ENCODE assay signal across 9 mouse cellular contexts in the genomic region with DNA sequence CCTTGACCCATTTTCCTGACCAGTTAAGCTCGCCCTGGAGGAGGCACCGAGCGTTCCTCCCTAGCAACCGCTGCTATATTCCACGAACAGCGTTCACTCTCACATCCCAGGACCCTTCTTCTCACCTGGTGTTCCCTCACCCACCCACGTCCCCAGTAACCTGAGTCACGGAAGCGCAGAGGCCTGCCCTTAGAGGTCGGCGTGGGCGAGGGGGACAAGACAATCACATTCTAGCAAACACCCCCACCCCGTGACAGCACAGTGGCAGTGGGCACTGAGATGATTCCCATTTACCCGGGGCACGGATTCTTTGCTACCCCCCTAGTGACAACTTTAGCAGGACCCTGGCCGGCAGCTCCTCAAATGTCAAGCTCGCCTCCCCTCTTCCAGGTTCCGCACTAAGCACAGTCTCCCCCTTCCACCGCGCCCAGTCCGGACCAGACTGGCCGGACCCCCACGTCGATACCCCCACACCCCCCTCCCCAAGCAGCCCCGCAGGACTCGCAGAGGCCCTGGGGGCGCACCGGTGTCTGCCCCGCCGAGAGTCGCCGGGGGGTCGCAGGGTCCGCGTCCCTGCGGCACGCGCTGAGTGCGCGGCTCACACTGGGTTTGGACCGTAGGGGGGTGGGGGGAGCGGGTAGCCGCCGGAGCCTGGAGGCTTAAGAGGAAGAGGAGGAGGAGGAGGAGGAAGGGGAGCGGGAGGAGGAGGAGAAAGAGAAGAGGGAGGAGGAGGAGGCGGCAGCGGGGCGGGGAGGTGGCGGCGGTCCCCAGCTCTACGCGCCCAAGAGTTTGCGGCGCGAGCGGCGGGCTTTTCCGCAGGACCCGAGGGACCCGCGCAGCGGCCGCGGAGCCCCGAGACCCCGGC. TPM values are rescaled to one million over a fixed set of nuclear protein-coding genes. Genes with fewer than 3 reads are reported as not detected.
A peak's percentile ranks its signal among the peaks of the same experiment; 100 is the strongest.
DNase-seq lines count a peak whose midpoint lies in the region; ATAC-seq and TF ChIP-seq lines count a peak whose summit lies in the region.
"Had no signal": no experiment of that assay in that cellular context is flagged by ENCODE, and none has a peak within 500 bp of the region (broad histone marks: within the 10 kb centered on the region; RNA-seq: fewer than 3 reads in every experiment).

TSS of gene Npas2 (plus strand) at position 735 of the 865 bp plus-strand sequence.

- no peak within 1 kb of the TSS for H3K27ac ChIP-seq in ES-E14 (ENCODE audit: insufficient read depth, low read depth, low read length, poor library complexity, severe bottlenecking)
- H3K27ac ChIP-seq in forebrain, embryonic 10.5 days = peak within 1 kb of the TSS; percentile 74
- no peak within 1 kb of the TSS for H3K27ac ChIP-seq in intestine, embryonic 14.5 days (ENCODE audit: low read depth)
- no peak within 1 kb of the TSS for H3K27ac ChIP-seq in liver, embryonic 14.5 days

- TF ChIP-seq CTCF in liver, embryonic 14.5 days (IDR thresholded peaks at IDR 0.05; ENCODE audit: low read depth) = no peak

- WGBS in forebrain, embryonic 10.5 days = under 1% methylated on average over 50 of the region's 66 CpGs
- under 1% methylated on average over 55 of the region's 66 CpGs for WGBS in intestine, embryonic 14.5 days
- WGBS in liver, embryonic 14.5 days (ENCODE audit: insufficient replicate concordance) = under 1% methylated on average over 64 of the region's 66 CpGs

- ATAC-seq in frontal cortex, adult (ENCODE audit: low TSS enrichment) = peak; percentile 2; the same call in 1 of the 2 replicates
- 0 out of 2 replicates have a peak, but pooled peaks have one; percentile 41 for ATAC-seq in intestine, embryonic 14.5 days (replicated peaks; ENCODE audit: low FRiP score, low TSS enrichment, low read depth)
- no peak for ATAC-seq in liver, embryonic 14.5 days (ENCODE audit: insufficient read depth)

- no peaks in the 10 kb centered on the region for H3K9me3 ChIP-seq in ES-E14 (ENCODE audit: control insufficient read depth, insufficient read depth, low read depth, low read length)
- peaks cover 4% of the 10 kb centered on the region for H3K9me3 ChIP-seq in forebrain, embryonic 10.5 days
- no peaks in the 10 kb centered on the region for H3K9me3 ChIP-seq in intestine, embryonic 14.5 days (ENCODE audit: control insufficient read depth, low read length)
- no peaks in the 10 kb centered on the region for H3K9me3 ChIP-seq in liver, embryonic 14.5 days (ENCODE audit: control insufficient read depth, low read length)

- DNase-seq in frontal cortex, postnatal 10 days (ENCODE audit: low spot score in 2 of 2) = no peak
- no peak for DNase-seq in ES-E14 (ENCODE audit: low read depth, low spot score)
- DNase-seq in forebrain, embryonic 10.5 days (ENCODE audit: extremely low spot score, low spot score) = peak; percentile 32
- peak; percentile 69 for DNase-seq in intestine, embryonic 14.5 days (ENCODE audit: low spot score)
- DNase-seq in liver, embryonic 14.5 days (ENCODE audit: low read depth in 3 of 3, low spot score in 3 of 3) = no peak
- DNase-seq in right cerebral cortex, adult 18-20 months = peak; percentile 55
- DNase-seq in frontal cortex, postnatal 36 days (ENCODE audit: low spot score in 2 of 2) = no peak

- TF ChIP-seq EP300 in liver, embryonic 14.5 days (IDR thresholded peaks at IDR 0.05; ENCODE audit: low read depth) = no peak

- H3K4me2 ChIP-seq in intestine, embryonic 14.5 days (ENCODE audit: low read length) = peak within 1 kb of the TSS; percentile 100
- H3K4me2 ChIP-seq in liver, embryonic 14.5 days (ENCODE audit: low read depth) = peak within 1 kb of the TSS; percentile 64

- peaks cover 68% of the 10 kb centered on the region for H3K27me3 ChIP-seq in forebrain, embryonic 10.5 days (ENCODE audit: poor library complexity, severe bottlenecking)
- H3K27me3 ChIP-seq in intestine, embryonic 14.5 days (replicated peaks; ENCODE audit: control insufficient read depth, insufficient read depth, low read length) = peaks cover 42% of the 10 kb centered on the region
- H3K27me3 ChIP-seq in liver, embryonic 14.5 days (ENCODE audit: control insufficient read depth, insufficient read depth, low read length) = peaks cover 38% of the 10 kb centered on the region
- H3K27me3 ChIP-seq: Patski had no signal

- no peaks in the 10 kb centered on the region for H3K36me3 ChIP-seq in ES-E14 (ENCODE audit: control insufficient read depth, insufficient read depth, low read length, poor library complexity, severe bottlenecking)
- no peaks in the 10 kb centered on the region for H3K36me3 ChIP-seq in forebrain, embryonic 10.5 days (replicated peaks)
- H3K36me3 ChIP-seq in intestine, embryonic 14.5 days (ENCODE audit: control insufficient read depth, insufficient read depth, low read length) = no peaks in the 10 kb centered on the region
- no peaks in the 10 kb centered on the region for H3K36me3 ChIP-seq in liver, embryonic 14.5 days (replicated peaks; ENCODE audit: control insufficient read depth, insufficient read depth, low read depth)

- in situ Hi-C loops in ES-E14 (cut with MboI; ENCODE audit: low sequenced_read_pairs in 2 of 2, unreplicated experiment in 2 of 2) = loop anchor here in 1 of 2 experiments (25.0 kb wide), 1 partner anchor 181 kb away; no protein-coding TSS in a partner anchor

- H3K4me1 ChIP-seq in ES-E14 (ENCODE audit: control insufficient read depth in 2 of 2, insufficient read depth in 2 of 2, low read length in 2 of 2, poor library complexity in 1 of 2) = peaks cover 0 to 6% of the 10 kb centered on the region in 2 experiments; a peak in 1 of 4 replicates
- H3K4me1 ChIP-seq in forebrain, embryonic 10.5 days = peaks cover 34% of the 10 kb centered on the region
- H3K4me1 ChIP-seq in intestine, embryonic 14.5 days (replicated peaks; ENCODE audit: control insufficient read depth, insufficient read depth, low read length) = peaks cover 5% of the 10 kb centered on the region; the same call in 1 of the 2 replicates
- H3K4me1 ChIP-seq in liver, embryonic 14.5 days (replicated peaks; ENCODE audit: control insufficient read depth in 2 of 2, insufficient read depth in 2 of 2, low read length in 1 of 2) = no peaks in the 10 kb centered on the region

- peak within 1 kb of the TSS; percentile 73 to 98 for H3K4me3 ChIP-seq in ES-E14 (ENCODE audit: insufficient read depth in 1 of 2, low read depth in 1 of 2, low read length in 2 of 2, poor library complexity in 1 of 2, severe bottlenecking in 1 of 2)
- peak within 1 kb of the TSS; percentile 66 for H3K4me3 ChIP-seq in forebrain, embryonic 10.5 days
- peak within 1 kb of the TSS; percentile 62 for H3K4me3 ChIP-seq in intestine, embryonic 14.5 days (ENCODE audit: low read depth, low read length)
- peak within 1 kb of the TSS; percentile 47 to 54 for H3K4me3 ChIP-seq in liver, embryonic 14.5 days (ENCODE audit: insufficient read depth in 1 of 2, low read depth in 2 of 2, low read length in 2 of 2)

- peak within 1 kb of the TSS; percentile 87 for H3K9ac ChIP-seq in ES-E14 (ENCODE audit: insufficient read depth, low read depth, low read length, poor library complexity, severe bottlenecking)
- H3K9ac ChIP-seq in intestine, embryonic 14.5 days (ENCODE audit: low read length) = peak within 1 kb of the TSS; percentile 55
- H3K9ac ChIP-seq in liver, embryonic 14.5 days (replicated peaks) = no peak within 1 kb of the TSS

TF ChIP-seq in ES-E14, 5 proteins besides CTCF, POLR2A, EP300 and RAD21:
- TF ChIP-seq CHD2 (IDR thresholded peaks at IDR 0.05; ENCODE audit: low read depth, low read length) (no peak), HCFC1 (IDR thresholded peaks at IDR 0.05; ENCODE audit: borderline replicate concordance, insufficient read depth, low read length) (no peak), MAFK (IDR thresholded peaks at IDR 0.05; ENCODE audit: insufficient read depth, low read depth, low read length) (no peak), ZNF384 (IDR thresholded peaks at IDR 0.05; ENCODE audit: low read depth, low read length) (no peak), ZC3H11A (IDR thresholded peaks at IDR 0.05; ENCODE audit: borderline replicate concordance, low read depth, low read length) (no peak)

RNA-seq across cellular contexts. Expression of gene Npas2, which starts in this region (rescaled TPM):
- total RNA-seq in ES-E14 (2012; rRNA removed) = 0.09 and 0.42 TPM in 2 replicates
- 0.04 TPM in 1 of 2 replicates, not detected in the other for polyA plus RNA-seq in forebrain, embryonic 10.5 days (2016; fragmentation: Nextera tagmentation; extraction: Ambion mirVana)
- 0.27 and 0.28 TPM in 2 replicates for polyA plus RNA-seq in intestine, embryonic 14.5 days (2014; fragmentation: Nextera tagmentation; extraction: Ambion mirVana)
- polyA plus RNA-seq in liver, embryonic 14.5 days (2012; rRNA removed) = 0.08 and 0.11 TPM in 2 replicates
- 0.11 and 0.35 TPM in 2 replicates for polyA plus RNA-seq in liver, embryonic 14.5 days (2014; fragmentation: Nextera tagmentation; extraction: Ambion mirVana)

Comparison
In these comparisons a context has a peak if more than half of its experiments do, and no peak if none do; other contexts are left out.
1. Peak in DNase-seq, H3K4me3 ChIP-seq and H3K27ac ChIP-seq in forebrain, embryonic 10.5 days; RNA of the gene not detected or under 1 TPM.
2. Peak in DNase-seq, ATAC-seq, H3K4me3 ChIP-seq, H3K9ac ChIP-seq and H3K4me2 ChIP-seq in intestine, embryonic 14.5 days; RNA of the gene not detected or under 1 TPM.